Mouse (Mus musculus): ENCODE measurements at regions not wholly inside any gene's neighbourhood (a gene's known extent, or its start where the extent isn't known, plus 50 kb on each side); places are given as distances from the start of the nearest gene placed in this dataset.

DNA sequence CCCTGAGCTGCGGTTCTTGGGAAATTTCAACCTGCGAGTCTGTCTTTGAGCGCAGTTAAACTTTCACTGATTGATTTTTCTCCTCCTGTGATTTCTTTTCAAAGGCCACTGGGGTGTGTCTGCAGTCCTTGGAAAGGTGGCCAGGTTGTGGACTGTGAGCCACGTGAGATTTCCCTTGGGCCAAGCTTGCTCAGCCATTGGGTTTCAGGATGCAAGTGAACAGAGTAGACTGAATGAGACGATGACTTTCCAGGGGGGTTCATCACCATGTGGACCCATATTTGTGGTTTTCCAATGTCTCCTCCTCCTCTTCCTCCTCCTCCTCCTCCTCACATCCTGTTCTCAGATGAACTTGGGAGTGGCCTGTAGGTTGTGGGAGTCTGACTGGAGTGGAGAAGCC, 59.0 kb upstream of the Ppara start:
- TF ChIP-seq POLR2A (IDR thresholded peaks at IDR 0.05; ENCODE audit: borderline replicate concordance, extremely low read depth, insufficient read depth, insufficient read length, poor library complexity, severe bottlenecking), result no peak
- no peak for TF ChIP-seq CTCF (IDR thresholded peaks at IDR 0.05; ENCODE audit: borderline replicate concordance, extremely low read depth, insufficient read depth, insufficient read length)
